Mouse (Mus musculus): ENCODE data around the gene Oxtr. TPM values are rescaled to one million over a fixed set of nuclear protein-coding genes. Genes with fewer than 3 reads are reported as not detected.

The Oxtr gene
- polyA plus RNA-seq (2012; rRNA removed): 31.3 and 45.0 TPM in 2 replicates

- no peak for DNase-seq (ENCODE audit: low read depth)
Measured at GRCm38 (mm10) chr6:112489910-112490559, at the start of gene Oxtr. Oxtr (minus strand) TSS chr6:112489943.

- no peak for DNase-seq (ENCODE audit: low read depth)
Measured at GRCm38 (mm10) chr6:112525434-112525833, 35.7 kb upstream of the Oxtr start.

GRCm38 (mm10) chr6:112524459-112524858 lies 34.7 kb upstream of the Oxtr start:
- DNase-seq (ENCODE audit: low read depth): no peak

DNA sequence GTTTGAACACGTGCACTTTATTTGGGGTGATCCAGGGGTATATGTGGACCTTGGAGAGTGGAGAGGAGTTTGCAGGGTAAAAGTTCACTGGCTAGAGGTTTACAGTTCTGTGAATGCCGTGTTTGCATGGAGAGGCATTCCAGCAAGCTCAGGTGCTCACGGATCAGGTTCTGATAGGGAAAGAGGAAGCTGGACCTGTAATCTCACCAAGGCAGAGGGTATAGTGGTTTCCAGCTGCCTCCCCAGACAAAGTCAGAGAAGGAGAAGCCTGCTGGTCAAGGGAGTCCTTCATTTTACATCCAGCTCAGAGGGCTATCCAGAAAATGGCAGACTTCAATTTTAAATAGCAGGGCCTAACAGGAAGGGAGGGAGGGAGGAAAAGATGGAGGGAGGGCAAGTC lies 28.2 kb upstream of the Oxtr start:
- DNase-seq (ENCODE audit: low read depth): no peak

DNA sequence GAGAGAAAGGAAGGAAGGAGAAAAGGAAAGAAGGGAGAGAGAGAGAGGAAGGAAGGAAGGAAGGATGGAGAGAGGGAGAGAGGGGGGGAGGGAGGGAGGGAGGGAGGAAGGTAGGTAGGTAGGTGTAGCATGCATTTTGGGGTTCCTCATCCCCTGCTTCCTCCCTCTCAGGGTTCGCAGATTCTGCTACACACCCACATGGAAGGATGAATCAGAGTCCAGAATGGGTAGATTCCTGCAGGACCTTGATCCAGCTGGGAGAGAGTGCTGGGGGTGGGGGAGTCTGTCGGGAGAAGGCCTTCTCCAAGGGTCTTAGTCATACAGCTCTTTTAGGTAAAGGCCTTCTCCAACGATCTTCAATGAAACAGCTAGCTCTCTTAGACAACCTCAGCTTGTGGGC lies 27.8 kb upstream of the Oxtr start:
- no peak for DNase-seq (ENCODE audit: low read depth)

DNA sequence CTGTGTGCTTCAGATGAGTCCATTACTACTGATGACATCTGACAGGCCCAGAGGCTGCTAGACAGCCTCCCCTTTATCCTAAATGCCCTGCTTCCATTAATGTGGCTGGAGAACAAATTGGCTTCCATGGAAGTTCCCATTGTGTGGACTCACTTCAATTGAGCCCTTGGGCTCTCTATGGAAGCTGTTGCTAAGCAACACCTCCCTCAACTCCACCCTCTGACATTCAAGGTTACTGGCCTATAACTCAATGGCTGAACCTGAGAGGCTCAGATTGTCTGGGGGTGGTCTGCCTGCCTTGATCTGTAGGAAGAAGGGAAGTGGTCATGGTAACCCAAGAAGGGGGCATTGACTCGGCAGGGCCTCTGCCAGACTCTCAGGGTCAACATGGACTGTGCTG lies 26.8 kb upstream of the Oxtr start:
- no peak for DNase-seq (ENCODE audit: low read depth)

DNA sequence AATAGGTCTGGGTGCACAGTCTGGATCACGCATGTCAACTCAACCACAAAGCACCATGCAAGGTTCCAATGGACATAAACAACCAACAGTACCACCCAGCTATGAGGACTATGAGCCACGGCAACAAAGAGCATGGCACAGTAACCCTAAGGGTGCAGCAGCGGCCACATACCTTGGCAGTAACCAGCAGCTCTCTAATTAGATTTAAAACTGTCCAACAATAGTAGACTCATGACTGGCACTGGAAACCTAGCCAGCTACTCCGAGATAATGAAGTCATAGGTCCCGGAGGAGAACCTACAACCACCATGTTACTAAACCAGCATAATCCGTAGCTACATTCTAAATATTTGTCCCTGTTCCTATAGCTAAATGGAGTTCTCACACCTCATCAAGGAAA lies 24.8 kb upstream of the Oxtr start:
- DNase-seq (ENCODE audit: low read depth): no peak

- no peak for DNase-seq (ENCODE audit: low read depth)
Measured at GRCm38 (mm10) chr6:112510346-112510745, 20.6 kb upstream of the Oxtr start.

- DNase-seq (ENCODE audit: low read depth): no peak
Measured at GRCm38 (mm10) chr6:112509590-112510131, 19.9 kb upstream of the Oxtr start.

- no peak for DNase-seq (ENCODE audit: low read depth)
Measured at GRCm38 (mm10) chr6:112507617-112508016, 17.9 kb upstream of the Oxtr start.

DNA sequence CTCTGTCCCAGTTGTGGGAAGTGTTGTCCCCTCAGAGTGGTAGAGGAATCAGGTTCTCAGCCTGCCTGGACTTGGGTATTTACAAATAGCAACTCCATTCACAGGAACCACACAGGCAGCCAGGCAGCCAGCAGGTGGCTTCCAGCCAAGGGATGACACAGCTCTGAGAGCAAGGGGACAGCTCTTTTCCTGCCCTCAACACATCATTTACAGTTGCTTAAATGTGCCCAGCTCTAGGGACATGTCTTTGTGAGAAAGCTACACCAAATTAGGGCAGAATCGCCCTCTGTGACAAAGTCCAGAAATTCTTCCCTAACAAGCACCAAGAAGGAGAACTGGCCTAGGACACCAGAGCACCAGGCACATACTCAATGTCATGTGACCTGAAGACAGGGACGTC lies 11.4 kb upstream of the Oxtr start:
- DNase-seq (ENCODE audit: low read depth): no peak

DNA sequence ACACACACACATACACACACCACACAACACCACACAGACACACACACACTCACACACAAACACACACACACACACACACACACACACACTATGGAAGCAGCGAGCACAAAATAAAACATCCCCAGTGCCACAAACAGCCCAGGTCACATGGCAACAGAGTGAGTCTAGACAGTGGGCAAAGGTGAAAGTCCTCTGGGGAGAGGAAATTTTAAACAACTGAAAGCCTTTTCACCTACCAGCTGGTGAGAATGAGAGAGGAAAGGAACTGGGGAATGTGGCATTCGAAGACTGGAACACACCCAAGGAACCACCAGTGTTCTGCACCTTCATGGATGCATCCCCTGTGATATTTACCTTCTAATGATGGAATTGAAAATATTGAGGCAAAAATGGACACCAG lies 9.7 kb upstream of the Oxtr start:
- no peak for DNase-seq (ENCODE audit: low read depth)

GRCm38 (mm10) chr6:112498716-112499115 lies 9.0 kb upstream of the Oxtr start:
- DNase-seq (ENCODE audit: low read depth): no peak

DNA sequence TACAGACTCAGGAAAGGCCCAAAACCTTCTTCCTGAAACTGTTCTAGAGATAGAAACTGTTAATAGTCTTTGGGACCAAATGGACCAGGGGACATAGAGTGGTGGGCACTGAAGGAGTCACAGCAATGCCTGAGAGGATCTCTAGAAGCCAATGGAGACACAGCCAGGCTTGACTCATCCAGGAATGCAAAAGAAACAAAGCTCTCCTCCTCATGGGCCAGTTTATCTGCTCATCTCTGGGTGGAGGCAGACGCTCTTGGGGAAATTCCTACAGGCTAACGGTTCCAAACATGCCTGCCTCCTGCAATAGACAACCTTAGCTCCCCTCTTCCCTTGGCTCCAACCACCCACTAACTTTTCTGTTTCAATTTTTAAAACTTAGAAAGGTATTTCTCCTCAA lies 7.7 kb upstream of the Oxtr start:
- no peak for DNase-seq (ENCODE audit: low read depth)

- no peak for DNase-seq (ENCODE audit: low read depth)
Measured at GRCm38 (mm10) chr6:112496291-112497060, 6.7 kb upstream of the Oxtr start.

DNA sequence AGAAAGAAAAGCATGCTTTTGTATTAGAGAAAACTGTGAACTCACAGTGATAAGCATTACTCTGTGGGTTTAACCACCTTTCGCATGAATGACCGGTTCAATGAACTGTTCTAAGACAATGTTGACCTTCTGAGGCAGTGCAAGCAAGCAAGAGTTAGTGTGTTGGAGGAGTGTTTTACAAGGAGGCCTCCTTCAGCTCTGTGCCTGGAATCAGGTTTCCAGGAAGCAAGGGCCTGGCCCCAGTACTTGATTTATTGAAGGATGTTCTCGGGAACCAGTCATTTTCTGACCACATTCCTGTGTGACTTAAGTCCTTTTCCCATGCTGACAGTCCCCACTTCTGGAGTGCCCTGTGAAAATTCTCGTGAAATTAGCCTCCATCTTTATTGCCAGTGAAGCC lies 5.5 kb upstream of the Oxtr start:
- no peak for DNase-seq (ENCODE audit: low read depth)

DNA sequence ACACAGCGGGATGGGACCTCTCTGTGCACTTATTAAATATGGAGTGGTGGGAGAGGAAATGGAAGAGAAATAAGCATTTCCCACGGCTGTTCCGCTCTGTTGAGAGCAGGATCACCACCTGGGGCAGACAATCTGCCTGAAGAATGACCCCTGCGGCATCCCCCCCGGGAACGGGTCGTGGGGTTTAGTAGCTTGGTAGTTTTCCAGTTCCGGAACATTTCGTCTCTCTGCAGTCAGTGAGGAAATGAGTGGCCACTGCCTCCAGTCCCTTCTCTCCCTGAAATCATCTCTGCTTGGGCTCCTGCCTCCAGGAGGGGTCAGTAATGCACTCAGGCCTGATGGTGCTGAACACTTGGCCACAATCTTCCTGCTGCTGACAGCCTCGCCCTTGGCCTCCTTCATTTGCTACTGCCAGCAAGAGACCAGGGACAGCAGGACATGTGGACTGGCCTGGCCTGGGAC lies 4.9 kb upstream of the Oxtr start:
- DNase-seq (ENCODE audit: low read depth): no peak

DNA sequence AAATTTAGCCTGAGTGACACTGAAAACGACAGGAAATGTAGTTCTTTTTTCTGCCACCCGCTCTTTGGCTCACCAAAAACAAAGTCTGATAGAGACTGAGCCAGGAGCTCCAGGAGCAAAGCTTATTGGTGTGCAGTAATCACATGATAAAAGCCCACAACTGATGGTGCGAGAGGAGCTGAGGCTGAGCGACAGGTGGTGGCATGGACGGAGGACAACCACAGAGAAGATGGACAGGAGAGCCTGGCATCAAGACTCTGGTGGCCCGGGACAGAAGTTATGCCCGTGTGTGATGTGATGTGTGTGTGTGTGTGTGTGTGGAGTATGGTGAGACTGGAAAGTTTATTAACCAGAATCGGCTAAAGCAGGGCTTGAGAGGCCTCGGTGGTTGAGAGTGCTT lies 3.6 kb upstream of the Oxtr start:
- no peak for DNase-seq (ENCODE audit: low read depth)

- peak; percentile 62 for DNase-seq (ENCODE audit: low read depth)
Measured at GRCm38 (mm10) chr6:112492656-112493055, 2.9 kb upstream of the Oxtr start.

- no peak for DNase-seq (ENCODE audit: low read depth)
Measured at GRCm38 (mm10) chr6:112491521-112491920, 1.8 kb upstream of the Oxtr start.

DNA sequence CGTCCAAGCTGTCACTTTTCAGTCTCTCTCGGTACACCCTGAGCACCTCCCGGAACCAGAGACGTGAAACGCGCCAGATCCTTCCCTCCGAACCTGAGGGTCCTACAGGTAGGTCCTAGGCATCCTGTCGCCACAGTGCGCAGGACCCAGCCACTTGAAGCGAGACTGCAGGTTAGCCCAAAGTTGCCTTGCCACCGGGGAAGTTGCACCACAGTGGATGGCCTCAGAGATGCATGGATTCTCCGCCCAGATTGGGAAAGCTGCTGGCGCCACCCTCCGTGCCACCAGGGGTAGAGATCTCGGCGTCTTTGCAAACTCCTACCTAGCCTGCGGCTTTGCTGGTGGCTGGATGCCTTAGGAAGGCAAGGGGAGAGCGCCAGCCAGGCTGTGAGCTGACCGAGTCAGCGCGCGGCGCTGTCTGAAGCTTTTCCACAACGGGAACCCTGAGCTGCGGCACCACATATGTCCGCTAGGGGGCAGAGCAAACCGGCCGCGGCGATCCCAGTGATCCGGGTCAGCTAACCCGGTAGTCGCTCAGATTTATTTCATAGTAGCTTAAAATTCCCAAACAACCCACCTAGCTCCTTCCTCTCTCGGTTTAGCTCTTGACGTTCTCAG lies 991 bp upstream of the Oxtr start:
- DNase-seq (ENCODE audit: low read depth): no peak

- DNase-seq (ENCODE audit: low read depth): no peak
Measured at GRCm38 (mm10) chr6:112489181-112489909, 398 bp downstream of the Oxtr start.

All from gonadal fat pad, adult 2 months (tissue).